Mouse (Mus musculus): ENCODE measurements at regions not wholly inside any gene's neighbourhood (a gene's known extent, or its start where the extent isn't known, plus 50 kb on each side); places are given as distances from the start of the nearest gene placed in this dataset.

- DNase-seq: no peak
These were observed 215.8 kb downstream of the Galc start for GRCm38 (mm10) chr12:98043436-98043835.

GRCm38 (mm10) chr12:98039677-98040076 lies 219.6 kb downstream of the Galc start:
- DNase-seq: no peak

- no peak for DNase-seq
These were observed 235.6 kb downstream of the Galc start for GRCm38 (mm10) chr12:98023655-98024054.

GRCm38 (mm10) chr12:98014607-98015278 lies 244.5 kb downstream of the Galc start:
- no peak for DNase-seq

GRCm38 (mm10) chr12:98009175-98009574 lies 250.1 kb downstream of the Galc start:
- no peak for DNase-seq

GRCm38 (mm10) chr12:98005671-98006469 lies 253.4 kb downstream of the Galc start:
- DNase-seq: no peak

- no peak for DNase-seq
These were observed 257.0 kb downstream of the Galc start for GRCm38 (mm10) chr12:98002217-98002616.

- DNase-seq: no peak
These were observed 264.4 kb downstream of the Galc start for GRCm38 (mm10) chr12:97994884-97995283.

- DNase-seq: no peak
These were observed 265.3 kb downstream of the Galc start for GRCm38 (mm10) chr12:97993937-97994336.

GRCm38 (mm10) chr12:97983390-97983789 lies 275.9 kb downstream of the Galc start:
- no peak for DNase-seq

GRCm38 (mm10) chr12:97978668-97979067 lies 280.6 kb downstream of the Galc start:
- DNase-seq: no peak

GRCm38 (mm10) chr12:97978178-97978651 lies 281.0 kb downstream of the Galc start:
- no peak for DNase-seq

- no peak for DNase-seq
These were observed 281.6 kb downstream of the Galc start for GRCm38 (mm10) chr12:97977633-97978032.

- no peak for DNase-seq
These were observed 285.2 kb downstream of the Galc start for GRCm38 (mm10) chr12:97973909-97974510.

- no peak for DNase-seq
These were observed 302.1 kb downstream of the Galc start for GRCm38 (mm10) chr12:97957201-97957600.

- DNase-seq: no peak
These were observed 305.9 kb downstream of the Galc start for GRCm38 (mm10) chr12:97953336-97953735.

- no peak for DNase-seq
These were observed 307.1 kb downstream of the Galc start for GRCm38 (mm10) chr12:97952204-97952603.

GRCm38 (mm10) chr12:97950072-97950471 lies 309.2 kb downstream of the Galc start:
- DNase-seq: no peak

- no peak for DNase-seq
These were observed 311.8 kb downstream of the Galc start for GRCm38 (mm10) chr12:97947421-97947820.

- DNase-seq: no peak
These were observed 320.9 kb downstream of the Galc start for GRCm38 (mm10) chr12:97938361-97938760.

GRCm38 (mm10) chr12:97929877-97930276 lies 329.4 kb downstream of the Galc start:
- DNase-seq: no peak

GRCm38 (mm10) chr12:97927036-97927435 lies 332.2 kb downstream of the Galc start:
- DNase-seq: no peak
